Mouse (Mus musculus) MEL (cell line): Measurements from ENCODE around the gene Foxa2. TPM values are rescaled to one million over a fixed set of nuclear protein-coding genes. Genes with fewer than 3 reads are reported as not detected.

Source experiments
- DNase-seq: peaks from one replicate; pipeline ENCODE4 v3.0.0; 2011; ENCODE audit warnings: low read depth, low spot score
- H3K27ac ChIP-seq: 2 replicates; pipeline ENCODE4 v1.5.1; 2012; ENCODE audit warnings: low read depth, mild to moderate bottlenecking, control low read depth, low read length, moderate library complexity; ENCODE audit not compliant: control insufficient read depth
- H3K27me3 ChIP-seq, 2 experiments: fragments of 150-350 bp in 1 of 2; sonication (generic) in 1 of 2; 2 replicates each; pipeline ENCODE4 v1.6.1; 2012; ENCODE audit warnings: low read length in 2 of 2, mild to moderate bottlenecking in 2 of 2, improper control_type of control experiment in 1 of 2, moderate library complexity in 1 of 2; ENCODE audit not compliant: insufficient read depth in 2 of 2, control insufficient read depth in 1 of 2
- H3K36me3 ChIP-seq, 2 experiments: 2 replicates each; pipeline ENCODE4 v1.6.1; 2012 to 2014; ENCODE audit warnings: low read length in 2 of 2, improper control_type of control experiment in 1 of 2, inconsistent platforms in 1 of 2, mild to moderate bottlenecking in 1 of 2; ENCODE audit not compliant: insufficient read depth in 2 of 2, control insufficient read depth in 1 of 2
- H3K4me1 ChIP-seq, 2 experiments: fragments of 150-350 bp in 1 of 2; sonication (generic) in 1 of 2; 2 replicates each; pipeline ENCODE4 v1.6.1; 2012; ENCODE audit warnings: low read length in 2 of 2, improper control_type of control experiment in 1 of 2, mild to moderate bottlenecking in 1 of 2; ENCODE audit not compliant: insufficient read depth in 2 of 2, control insufficient read depth in 1 of 2
- H3K4me3 ChIP-seq, 2 experiments: fragments of 150-350 bp in 1 of 2; sonication (generic) in 1 of 2; 2 replicates each; pipeline ENCODE4 v1.5.1; 2012; ENCODE audit warnings: low read depth in 2 of 2, low read length in 2 of 2, mild to moderate bottlenecking in 2 of 2, moderate library complexity in 2 of 2, control low read depth in 1 of 2, improper control_type of control experiment in 1 of 2; ENCODE audit not compliant: control insufficient read depth in 1 of 2, insufficient read depth in 1 of 2
- H3K79me2 ChIP-seq: 2 replicates; pipeline ENCODE4 v1.6.1; 2012; ENCODE audit warnings: mild to moderate bottlenecking, low read length, moderate library complexity; ENCODE audit not compliant: control insufficient read depth, poor library complexity, insufficient read depth
- H3K9ac ChIP-seq: 2 replicates; pipeline ENCODE4 v1.6.1; 2012; ENCODE audit warnings: low read depth, mild to moderate bottlenecking, control low read depth, low read length, moderate library complexity; ENCODE audit not compliant: control insufficient read depth, poor library complexity, severe bottlenecking
- H3K9me3 ChIP-seq: fragments of 150-350 bp; sonication (generic); replicated peaks from 2 replicates; pipeline ENCODE4 v1.6.1; 2012; ENCODE audit warnings: mild to moderate bottlenecking, low read length, improper control_type of control experiment, moderate library complexity; ENCODE audit not compliant: insufficient read depth
- BHLHE40 ChIP-seq: IDR thresholded peaks from 2 replicates; pipeline ENCODE4 v1.6.1; 2012; ENCODE audit warnings: low read depth, mild to moderate bottlenecking, inconsistent platforms, low read length, improper control_type of control experiment, borderline replicate concordance
- CHD1 ChIP-seq: IDR thresholded peaks from 2 replicates; pipeline ENCODE4 v1.6.1; 2012; ENCODE audit warnings: low read depth, mild to moderate bottlenecking, inconsistent platforms, low read length, improper control_type of control experiment
- CHD2 ChIP-seq: IDR thresholded peaks from 2 replicates; pipeline ENCODE4 v1.6.1; 2011; ENCODE audit warnings: low read length, improper control_type of control experiment
- EP300 ChIP-seq, 2 experiments: IDR thresholded peaks; 2 replicates each; pipeline ENCODE4 v1.6.1; 2011; ENCODE audit warnings: improper control_type of control experiment in 2 of 2, low read length in 2 of 2, low read depth in 1 of 2, mild to moderate bottlenecking in 1 of 2
- ETS1 ChIP-seq: IDR thresholded peaks from 2 replicates; pipeline ENCODE4 v1.6.1; 2012; ENCODE audit warnings: low read depth, mild to moderate bottlenecking, inconsistent platforms, low read length, improper control_type of control experiment, moderate library complexity
- HCFC1 ChIP-seq: IDR thresholded peaks from 2 replicates; pipeline ENCODE4 v1.6.1; 2012; ENCODE audit warnings: low read depth, mild to moderate bottlenecking, inconsistent platforms, low read length, improper control_type of control experiment, moderate library complexity
- MAFK ChIP-seq: IDR thresholded peaks from 2 replicates; pipeline ENCODE4 v1.6.1; 2011; ENCODE audit warnings: low read depth, mild to moderate bottlenecking, low read length, improper control_type of control experiment, borderline replicate concordance
- MAX ChIP-seq: IDR thresholded peaks from 2 replicates; pipeline ENCODE4 v1.6.1; 2011; ENCODE audit warnings: low read length, improper control_type of control experiment
- MAZ ChIP-seq: IDR thresholded peaks from 2 replicates; pipeline ENCODE4 v1.6.1; 2012; ENCODE audit warnings: low read depth, mild to moderate bottlenecking, inconsistent platforms, low read length, improper control_type of control experiment
- MXI1 ChIP-seq: IDR thresholded peaks from 2 replicates; pipeline ENCODE4 v1.6.1; 2011; ENCODE audit warnings: mild to moderate bottlenecking, low read depth, low read length, improper control_type of control experiment
- MYB ChIP-seq: IDR thresholded peaks from 2 replicates; pipeline ENCODE4 v1.6.1; 2011; ENCODE audit warnings: mild to moderate bottlenecking, low read depth, low read length, improper control_type of control experiment
- MYC ChIP-seq: IDR thresholded peaks from 2 replicates; pipeline ENCODE4 v1.6.1; 2011; ENCODE audit warnings: low read depth, mild to moderate bottlenecking, low read length, improper control_type of control experiment, moderate library complexity
- NRF1 ChIP-seq: IDR thresholded peaks from 2 replicates; pipeline ENCODE4 v1.6.1; 2014; ENCODE audit warnings: low read depth, mild to moderate bottlenecking, inconsistent platforms, low read length, improper control_type of control experiment, moderate library complexity; ENCODE audit not compliant: poor library complexity, insufficient read depth, severe bottlenecking
- POLR2A ChIP-seq, 2 experiments: IDR thresholded peaks; 2 replicates each; pipeline ENCODE4 v1.6.1; 2011 to 2012; ENCODE audit warnings: low read length in 2 of 2, mild to moderate bottlenecking in 2 of 2, control low read depth in 1 of 2, improper control_type of control experiment in 1 of 2, low read depth in 1 of 2, moderate library complexity in 1 of 2; ENCODE audit not compliant: control insufficient read depth in 1 of 2, insufficient read depth in 1 of 2, poor library complexity in 1 of 2
- POLR2AphosphoS5 ChIP-seq: IDR thresholded peaks from 2 replicates; pipeline ENCODE4 v1.6.1; 2012; ENCODE audit warnings: low read depth, borderline replicate concordance, mild to moderate bottlenecking, inconsistent platforms, low read length, moderate library complexity, mixed read lengths
- RCOR1 ChIP-seq: IDR thresholded peaks from 2 replicates; pipeline ENCODE4 v1.6.1; 2012; ENCODE audit warnings: low read depth, mild to moderate bottlenecking, inconsistent platforms, low read length, improper control_type of control experiment
- SIN3A ChIP-seq: IDR thresholded peaks from 2 replicates; pipeline ENCODE4 v1.6.1; 2012; ENCODE audit warnings: low read length, improper control_type of control experiment, inconsistent platforms
- SMC3 ChIP-seq: IDR thresholded peaks from 2 replicates; pipeline ENCODE4 v1.6.1; 2011; ENCODE audit warnings: low read depth, low read length, improper control_type of control experiment
- TBP ChIP-seq: IDR thresholded peaks from 2 replicates; pipeline ENCODE4 v1.8.0; 2011; ENCODE audit warnings: low read depth, low read length, improper control_type of control experiment
- ZC3H11A ChIP-seq: IDR thresholded peaks from 2 replicates; pipeline ENCODE4 v1.6.1; 2012; ENCODE audit warnings: low read depth, mild to moderate bottlenecking, inconsistent platforms, low read length, improper control_type of control experiment
- ZKSCAN1 ChIP-seq: IDR thresholded peaks from 2 replicates; pipeline ENCODE4 v1.6.1; 2012; ENCODE audit warnings: low read depth, mild to moderate bottlenecking, inconsistent platforms, low read length, improper control_type of control experiment, moderate library complexity
- polyA plus RNA-seq, 2 experiments: library from polyadenylated mRNA; stranded (reverse) in 1 of 2; unstranded in 1 of 2; fragments of >175 nt in 1 of 2; fragments of >200 nt in 1 of 2; gene quantifications; 2 replicates each; pipeline versions ENCODE4 v1.2.1 to v1.2.4; 2012; ENCODE audit warnings: low replicate concordance in 2 of 2, low read depth in 1 of 2; ENCODE audit not compliant: insufficient read length in 2 of 2, insufficient read depth in 1 of 2, missing spikeins in 1 of 2
- total RNA-seq: library from RNA; depleted of rRNA; stranded (reverse); fragments of 300-350 nt; gene quantifications from 2 replicates; pipeline ENCODE4 v1.2.3, GENCODE M21; 2012

Gene Foxa2
- total and polyA plus RNA-seq, 3 experiments, result not detected

DNA sequence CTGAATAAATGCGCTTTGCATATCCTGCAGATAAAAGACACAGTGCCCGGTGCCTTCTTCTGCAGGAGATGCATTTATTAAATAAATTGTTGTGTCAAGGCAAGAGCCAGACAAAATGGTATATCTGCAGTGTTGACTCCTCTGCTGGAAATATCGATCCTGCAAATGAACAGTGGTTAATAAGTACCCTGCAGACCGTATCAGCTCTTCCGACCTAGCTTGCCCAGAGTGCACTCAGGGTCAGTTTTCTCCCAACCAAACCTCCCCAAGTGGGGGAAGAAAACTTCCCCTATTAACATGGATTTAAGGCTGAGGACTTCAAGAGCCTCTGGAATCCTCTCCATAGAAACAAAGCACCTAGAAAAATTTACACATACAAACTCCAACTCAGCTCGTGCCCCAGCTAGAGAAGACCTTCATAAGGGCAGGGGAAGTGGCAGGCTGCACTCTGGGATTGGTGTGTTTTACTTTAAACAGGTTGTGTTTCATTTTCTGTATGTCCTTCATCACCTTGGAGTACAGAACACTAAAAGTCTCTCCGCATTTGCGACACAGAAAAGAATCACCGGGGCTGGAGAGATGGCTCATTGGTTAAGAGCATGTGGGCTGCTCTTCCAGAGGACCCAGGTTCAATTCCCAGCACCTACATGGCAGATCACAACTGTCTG is 22.4 kb downstream of the Foxa2 start:
- no peak overlapping the region for H3K4me3 ChIP-seq
- TF ChIP-seq ZC3H11A, result no peak
- TF ChIP-seq ETS1, result no peak
- TF ChIP-seq ZKSCAN1, result no peak
- no peak for TF ChIP-seq RCOR1
- no peak for TF ChIP-seq POLR2AphosphoS5
- TF ChIP-seq EP300 (IDR thresholded peaks at IDR 0.05; ENCODE audit: low read depth in 1 of 2, low read length in 2 of 2), result no peak
- no peak for TF ChIP-seq TBP
- TF ChIP-seq SIN3A, result no peak
- TF ChIP-seq NRF1, result no peak
- TF ChIP-seq HCFC1, result no peak
- no peak for TF ChIP-seq MXI1
- no peaks in the 10 kb centered on the region for H3K4me1 ChIP-seq
- no peak overlapping the region for H3K9ac ChIP-seq
- H3K27me3 ChIP-seq, result no peaks in the 10 kb centered on the region
- no peaks in the 10 kb centered on the region for H3K9me3 ChIP-seq
- no peaks in the 10 kb centered on the region for H3K36me3 ChIP-seq
- no peak overlapping the region for H3K27ac ChIP-seq
- no peaks in the 10 kb centered on the region for H3K79me2 ChIP-seq
- no peak for DNase-seq

- Histone ChIP-seq H3K36me3 (no peaks in the 10 kb centered on the region), H3K9me3 (no peaks in the 10 kb centered on the region), H3K27me3 (no peaks in the 10 kb centered on the region), H3K4me1 (no peaks in the 10 kb centered on the region), H3K4me3 (no peak overlapping the region), H3K9ac (no peak overlapping the region), H3K79me2 (no peaks in the 10 kb centered on the region), H3K27ac (no peak overlapping the region)
- TF ChIP-seq BHLHE40 (no peak), SMC3 (no peak), CHD1 (no peak), CHD2 (no peak), MAFK (no peak), MAZ (no peak), MYC (no peak), MAX (no peak), MYB (no peak), POLR2A (IDR thresholded peaks at IDR 0.05; ENCODE audit: control insufficient read depth in 1 of 2, insufficient read depth in 1 of 2, low read depth in 1 of 2, low read length in 2 of 2, poor library complexity in 1 of 2) (no peak)
- DNase-seq, result no peak
Measured at GRCm38 (mm10) chr2:148023340-148023806, 23.4 kb downstream of the Foxa2 start.
